Mouse (Mus musculus) CD8-positive naive resting alpha-beta T cell, adult 2 months (primary cell): ENCODE measurements around the gene Ift122.

Source experiments
- DNase-seq, 2 experiments: peaks; one replicate each; pipeline ENCODE4 v3.0.0; 2022; ENCODE audit warnings: low read depth in 2 of 2, low spot score in 2 of 2

The Ift122 gene

GRCm38 (mm10) chr6:115919876-115920275 lies 66.6 kb downstream of the Ift122 start:
- no peak for DNase-seq

- DNase-seq, result no peak
Observed at GRCm38 (mm10) chr6:115924829-115925228, 71.6 kb downstream of the Ift122 start.

DNA sequence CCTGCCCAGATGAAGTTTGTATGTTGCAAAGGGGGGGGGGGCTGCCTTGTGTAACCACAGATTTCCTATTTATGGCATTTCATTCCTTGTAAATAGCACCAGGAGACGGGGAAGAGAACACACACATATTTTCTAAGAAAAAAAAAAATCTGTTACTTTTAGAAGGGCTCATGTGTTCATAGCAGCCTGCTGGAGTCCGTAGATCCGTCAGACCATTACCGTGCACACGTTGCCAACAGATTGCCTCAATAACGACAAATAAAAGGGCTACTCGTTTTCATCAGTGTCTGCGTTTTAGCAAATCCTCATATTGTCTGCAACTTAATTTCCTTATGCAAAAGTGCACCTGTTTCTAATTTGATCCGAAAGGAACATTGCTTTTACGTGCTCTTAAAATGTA lies 73.1 kb downstream of the Ift122 start:
- DNase-seq, result no peak

DNA sequence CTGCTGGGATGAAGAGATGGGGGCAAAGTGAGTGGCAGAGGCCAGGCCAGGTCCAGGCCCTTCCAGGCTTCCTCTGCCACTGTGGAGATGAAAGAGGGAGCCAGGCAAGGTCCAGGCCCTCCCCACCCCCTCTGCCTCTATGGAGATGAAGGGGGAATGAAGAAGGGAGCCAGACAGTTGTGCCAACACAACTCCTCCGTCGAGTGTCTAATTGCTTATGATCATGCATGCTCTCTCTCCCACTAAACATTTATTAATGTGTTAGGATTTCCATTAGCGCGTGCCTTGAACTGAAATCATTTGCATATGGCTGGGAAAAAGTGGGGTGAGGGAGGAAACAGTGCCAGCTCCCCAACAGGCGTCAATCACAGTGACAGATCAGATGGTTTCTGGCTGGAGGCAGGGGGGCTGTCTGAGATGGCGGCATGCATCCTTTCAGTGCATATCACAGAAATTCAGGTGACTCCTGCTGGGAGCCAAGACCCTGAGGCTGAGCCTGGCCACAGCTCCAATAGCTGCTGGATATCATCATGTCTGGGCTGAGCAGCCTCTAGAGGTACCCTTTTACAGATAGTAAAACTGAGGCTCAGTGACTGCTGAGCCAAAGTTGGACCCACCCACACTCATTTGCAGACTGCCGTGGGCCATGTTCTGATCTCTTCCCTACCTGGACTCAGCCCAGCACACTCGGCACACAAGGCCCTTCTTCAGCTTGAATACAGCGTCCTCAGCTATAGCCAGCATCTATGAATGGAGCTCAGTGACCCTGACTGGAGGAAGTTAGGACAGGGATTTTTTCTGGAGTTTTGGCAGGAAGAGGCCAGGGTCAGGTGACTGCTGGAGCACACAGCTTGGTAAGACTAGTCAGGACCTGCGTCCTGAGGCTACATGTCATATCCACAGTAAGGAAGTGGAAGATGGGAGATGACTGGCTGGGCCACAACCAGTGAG lies 74.3 kb downstream of the Ift122 start:
- no peak for DNase-seq

DNA sequence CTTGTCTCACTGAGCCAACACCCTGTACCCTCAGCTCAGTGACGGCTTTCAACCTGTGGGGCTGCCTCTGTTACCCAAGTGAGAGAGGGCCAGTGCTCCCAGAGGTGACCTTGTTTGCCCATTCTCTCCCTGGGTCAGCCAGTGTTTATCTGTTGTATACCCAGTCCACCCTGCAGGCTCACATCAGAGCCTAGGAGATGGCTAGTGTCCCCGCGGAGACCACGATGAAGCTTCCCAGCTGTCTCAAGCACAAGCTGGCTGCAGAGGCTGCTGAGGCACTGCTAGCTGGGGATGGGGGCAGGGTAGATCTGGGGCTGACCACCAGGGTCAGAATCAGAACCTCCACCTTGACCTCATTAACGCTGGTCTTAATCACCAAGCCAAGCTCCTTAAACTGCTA lies 76.7 kb downstream of the Ift122 start:
- DNase-seq, result no peak

DNA sequence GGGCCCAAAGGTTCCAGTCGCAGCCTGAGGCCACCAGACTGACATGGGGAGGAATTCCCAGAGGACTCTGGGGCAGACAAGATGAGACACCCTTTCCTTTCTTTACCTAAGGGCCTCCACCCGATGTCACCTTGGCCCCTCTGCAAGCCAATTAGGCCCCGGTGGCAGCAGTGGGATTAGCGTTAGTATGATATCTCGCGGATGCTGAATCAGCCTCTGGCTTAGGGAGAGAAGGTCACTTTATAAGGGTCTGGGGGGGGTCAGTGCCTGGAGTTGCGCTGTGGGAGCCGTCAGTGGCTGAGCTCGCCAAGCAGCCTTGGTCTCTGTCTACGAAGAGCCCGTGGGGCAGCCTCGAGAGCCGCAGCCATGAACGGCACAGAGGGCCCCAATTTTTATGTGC lies 78.4 kb downstream of the Ift122 start, which contains the start of gene Rho:
Gene Rho, plus strand, starts transcription at position 110 of the 400 bp plus-strand sequence.
- DNase-seq, result no peak

DNA sequence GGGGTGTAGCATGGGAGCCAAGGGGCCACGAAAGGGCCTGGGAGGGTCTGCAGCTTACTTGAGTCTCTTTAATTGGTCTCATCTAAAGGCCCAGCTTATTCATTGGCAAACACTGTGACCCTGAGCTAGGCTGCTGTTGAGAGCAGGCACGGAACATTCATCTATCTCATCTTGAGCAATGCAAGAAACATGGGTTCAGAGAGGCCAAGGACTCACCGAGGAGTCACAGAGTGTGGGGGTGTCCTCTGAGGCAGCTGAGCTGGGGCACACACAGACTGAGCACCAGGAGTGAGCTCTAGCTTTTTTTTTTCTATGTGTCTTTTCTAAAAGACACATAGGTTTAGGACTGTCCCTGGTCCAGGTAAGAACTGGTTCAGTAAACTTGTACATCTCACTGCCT lies 79.1 kb downstream of the Ift122 start:
- DNase-seq, result no peak

GRCm38 (mm10) chr6:115935544-115935943 lies 82.3 kb downstream of the Ift122 start:
- no peak for DNase-seq

DNA sequence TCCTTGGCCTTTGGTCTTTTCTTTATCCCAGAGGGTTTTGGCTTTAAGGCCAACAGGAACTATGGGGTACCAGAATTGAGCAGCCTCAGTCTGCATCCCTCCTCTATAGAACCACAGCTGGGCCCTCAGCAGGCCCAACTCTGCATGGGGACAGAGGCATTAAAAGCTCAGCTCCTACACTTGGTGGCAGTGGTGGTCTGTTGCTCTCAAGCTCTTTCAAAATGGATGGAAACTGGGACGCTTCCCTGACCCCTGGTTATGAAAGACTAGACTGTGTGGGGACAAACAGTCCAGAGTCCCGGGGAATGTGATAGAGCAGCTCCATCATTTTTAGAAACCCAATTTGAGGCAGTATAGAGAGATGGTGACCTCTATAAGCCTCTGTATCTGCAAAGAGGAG lies 84.7 kb downstream of the Ift122 start:
- DNase-seq, result no peak

GRCm38 (mm10) chr6:115938798-115939197 lies 85.5 kb downstream of the Ift122 start:
- no peak for DNase-seq

DNA sequence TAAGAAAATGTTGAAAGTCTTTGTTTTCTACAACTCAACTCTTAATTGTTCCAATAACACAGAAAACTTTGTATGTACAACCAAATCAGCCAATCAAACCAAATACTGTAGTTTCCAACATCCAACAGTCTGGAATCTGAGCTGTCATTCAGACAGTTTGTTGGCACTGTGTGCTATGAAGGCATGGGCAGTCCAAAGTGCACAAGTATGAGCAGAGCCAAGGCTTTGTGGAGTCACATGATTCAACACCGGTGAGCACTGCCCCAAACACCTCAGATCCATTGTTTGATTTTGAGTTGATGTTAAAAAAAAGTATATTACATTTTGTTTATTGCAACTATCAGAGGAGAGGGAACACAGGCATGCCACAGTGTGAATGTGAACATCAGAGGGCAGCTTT lies 87.3 kb downstream of the Ift122 start:
- no peak for DNase-seq

GRCm38 (mm10) chr6:115941128-115941527 lies 87.9 kb downstream of the Ift122 start:
- no peak for DNase-seq

DNA sequence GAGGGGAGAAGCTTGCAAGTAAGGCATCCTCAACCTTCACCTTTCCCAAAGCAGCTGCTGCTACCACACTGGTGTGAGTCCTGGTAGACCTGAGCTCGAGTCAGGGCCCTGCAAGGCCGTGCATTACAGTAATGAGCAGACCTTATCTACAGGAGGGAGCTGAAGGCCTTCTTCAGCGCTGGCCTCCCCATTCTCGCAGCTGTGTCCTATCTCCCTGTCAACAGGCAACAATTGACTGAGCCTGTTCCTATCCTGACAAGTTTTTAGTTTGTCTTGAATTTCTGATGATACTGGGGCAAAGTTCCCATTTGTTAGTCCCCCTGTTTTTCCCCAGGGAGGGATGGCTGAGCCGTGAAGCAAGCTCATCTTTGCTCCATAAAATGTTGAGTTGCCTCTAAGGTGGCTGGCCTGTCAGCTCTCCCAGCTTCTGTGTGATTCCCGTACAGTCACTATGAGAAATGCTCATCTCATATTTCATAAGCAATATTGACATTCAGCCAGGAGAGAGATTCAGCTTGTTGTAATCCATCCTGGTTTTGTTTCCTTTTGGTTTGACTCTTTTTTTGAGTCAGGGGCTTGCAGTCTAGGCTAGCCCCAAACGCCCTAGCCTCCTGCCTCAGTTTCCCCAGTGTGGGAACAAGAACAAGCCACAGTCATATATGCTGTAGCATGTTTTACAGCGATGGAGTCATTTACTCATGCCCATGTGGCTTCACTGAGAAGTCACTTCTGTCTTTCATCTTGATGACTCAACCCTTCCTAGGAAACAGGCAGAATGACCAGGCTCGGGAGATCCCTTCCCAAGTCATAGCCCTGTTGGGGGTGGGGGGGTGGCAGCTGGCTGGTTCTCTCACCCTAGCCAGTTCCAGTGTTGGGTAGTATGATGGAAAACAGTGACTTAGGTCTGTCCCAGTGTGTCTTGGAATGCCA lies 90.5 kb downstream of the Ift122 start:
- no peak for DNase-seq

GRCm38 (mm10) chr6:115944638-115945037 lies 91.4 kb downstream of the Ift122 start, which contains the start of gene H1foo:
TSS of gene H1foo (plus strand) at chr6:115944938.
- DNase-seq, result no peak

DNA sequence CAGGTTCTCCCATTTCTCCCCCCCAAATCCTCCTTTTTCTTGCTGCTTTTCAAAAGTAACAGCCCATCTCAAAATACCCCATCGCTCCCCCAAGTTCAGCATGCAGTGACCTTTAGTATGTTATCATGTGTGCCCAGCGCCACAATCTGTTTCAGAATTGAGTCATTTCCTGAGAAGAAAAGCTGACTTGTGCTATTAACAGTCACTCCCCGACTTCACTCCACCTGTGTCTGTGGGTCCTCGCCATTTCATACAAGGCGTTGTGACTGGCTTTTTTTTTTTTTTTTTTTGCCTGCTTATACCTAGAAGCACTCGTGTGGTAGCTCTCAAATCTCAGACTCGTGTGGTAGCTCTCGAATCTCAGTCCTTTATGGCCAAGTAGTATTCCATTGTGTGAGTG lies 92.4 kb downstream of the Ift122 start:
- DNase-seq, result no peak

DNA sequence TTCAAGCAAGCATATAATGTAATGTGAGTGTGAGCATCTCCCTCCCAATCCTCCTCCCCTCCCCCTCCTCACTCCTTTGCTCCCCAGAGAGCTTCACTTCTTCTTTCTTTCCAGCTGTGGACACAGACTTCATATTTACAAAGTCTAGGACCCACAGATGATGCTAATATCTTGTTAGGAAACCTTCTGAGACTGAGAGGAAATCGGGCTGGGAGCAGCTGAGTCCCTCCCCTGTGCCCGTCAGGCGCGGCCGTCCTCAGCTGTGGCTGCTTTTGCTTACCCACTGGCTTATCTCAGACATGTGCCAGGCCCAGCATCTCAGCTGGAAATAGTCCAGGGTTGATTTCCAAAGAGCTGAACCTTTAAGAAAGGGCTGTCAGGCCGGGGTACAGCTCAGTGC lies 93.1 kb downstream of the Ift122 start:
- no peak for DNase-seq

DNA sequence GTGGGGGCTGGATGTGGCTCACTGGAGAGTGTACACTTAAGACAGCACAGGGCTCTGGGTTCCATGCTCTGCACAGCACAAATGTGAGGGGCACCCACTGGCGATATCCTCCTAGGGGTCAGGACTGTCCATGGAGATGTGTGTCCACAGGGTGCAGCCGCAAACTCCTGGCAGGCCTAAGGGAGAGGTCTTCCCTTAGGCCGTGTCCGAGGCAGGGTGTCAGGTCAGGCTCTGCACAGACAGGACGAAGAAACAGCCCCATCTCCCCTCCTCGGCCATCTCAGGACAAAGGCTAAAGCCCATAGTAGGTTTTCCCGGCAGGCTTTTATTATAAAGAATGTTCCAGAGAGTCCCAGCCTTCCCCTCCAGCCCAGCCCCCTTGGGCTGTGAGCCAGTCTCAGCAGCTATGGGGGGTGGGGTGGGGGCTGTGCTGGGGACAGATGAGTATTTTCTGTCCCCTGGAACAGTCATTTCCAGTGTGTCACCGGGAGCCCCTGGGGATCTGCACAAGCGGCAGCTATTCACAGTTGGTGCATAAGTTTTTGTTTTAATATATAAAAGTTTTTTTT lies 101.3 kb downstream of the Ift122 start:
- DNase-seq, result no peak

GRCm38 (mm10) chr6:115955169-115955568 lies 101.9 kb downstream of the Ift122 start:
- DNase-seq, result no peak

DNA sequence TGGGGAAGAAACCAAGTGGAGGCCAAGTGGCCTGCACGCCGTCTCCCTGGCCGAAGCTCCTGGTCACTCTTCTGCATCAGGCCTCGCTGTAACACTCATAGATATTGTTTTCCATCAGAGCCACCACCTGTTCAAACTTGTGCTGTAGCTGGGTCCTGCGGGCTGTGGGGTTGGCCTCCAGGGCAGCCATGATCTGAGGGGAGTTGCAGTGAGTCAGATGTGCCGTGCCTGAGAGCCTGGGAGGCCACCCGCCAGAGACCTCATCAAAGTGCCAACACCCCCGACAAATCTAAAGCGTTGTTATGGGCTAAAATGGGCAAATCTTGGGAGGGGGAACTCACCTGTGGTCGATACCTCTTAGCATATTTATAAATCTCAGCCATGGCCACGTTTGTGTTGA lies 102.4 kb downstream of the Ift122 start:
- DNase-seq, result no peak

GRCm38 (mm10) chr6:115956418-115956921 lies 103.2 kb downstream of the Ift122 start:
- DNase-seq, result no peak

DNA sequence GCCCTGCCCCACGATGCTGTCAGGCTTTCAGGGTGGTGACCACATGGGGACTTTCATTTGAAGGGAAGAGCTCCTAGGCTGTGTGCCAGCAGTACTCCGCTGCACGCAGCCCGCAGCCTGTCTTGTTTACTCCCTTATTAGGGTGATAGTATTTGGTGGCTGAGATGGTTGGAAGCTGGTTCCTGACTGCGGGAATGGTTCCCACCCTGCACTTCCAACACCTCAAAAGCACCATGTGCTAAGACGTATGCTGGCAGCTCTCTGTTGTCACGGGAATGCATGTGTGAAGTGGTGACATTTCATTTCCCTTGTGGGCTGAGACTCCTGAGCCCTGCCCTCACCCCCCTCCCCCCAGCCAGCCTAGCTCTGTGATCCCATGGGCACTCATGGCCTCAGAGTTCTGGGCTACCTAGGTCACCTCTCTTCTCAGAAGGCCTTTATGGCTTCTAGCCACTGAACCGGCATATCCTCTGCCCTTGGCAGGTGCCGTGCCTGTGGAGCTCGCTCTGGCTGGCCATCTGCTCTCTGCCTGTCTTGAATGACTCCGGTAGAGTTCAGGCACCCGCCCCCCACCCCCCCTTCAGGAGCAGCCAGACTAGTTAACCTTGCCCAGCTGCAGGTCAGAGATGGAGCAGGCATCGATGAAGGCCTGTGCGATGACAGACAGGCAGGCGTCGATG lies 103.8 kb downstream of the Ift122 start:
- DNase-seq, result no peak
